Mouse (Mus musculus) C2C12 (cell line): ENCODE data around the gene Sf3b2.

Experiments used
- CEBPB ChIP-seq: IDR thresholded peaks from one replicate; pipeline ENCODE4 v1.6.1; 2011; ENCODE audit warnings: low read depth, mild to moderate bottlenecking, control low read depth, moderate library complexity
- CTCF ChIP-seq: IDR thresholded peaks from one replicate; pipeline ENCODE4 v1.5.1; 2011; ENCODE audit not compliant: control insufficient read depth, insufficient read depth, insufficient read length
- MAX ChIP-seq: IDR thresholded peaks from one replicate; pipeline ENCODE4 v1.6.1; 2011; ENCODE audit warnings: mild to moderate bottlenecking, control low read depth

DNA sequence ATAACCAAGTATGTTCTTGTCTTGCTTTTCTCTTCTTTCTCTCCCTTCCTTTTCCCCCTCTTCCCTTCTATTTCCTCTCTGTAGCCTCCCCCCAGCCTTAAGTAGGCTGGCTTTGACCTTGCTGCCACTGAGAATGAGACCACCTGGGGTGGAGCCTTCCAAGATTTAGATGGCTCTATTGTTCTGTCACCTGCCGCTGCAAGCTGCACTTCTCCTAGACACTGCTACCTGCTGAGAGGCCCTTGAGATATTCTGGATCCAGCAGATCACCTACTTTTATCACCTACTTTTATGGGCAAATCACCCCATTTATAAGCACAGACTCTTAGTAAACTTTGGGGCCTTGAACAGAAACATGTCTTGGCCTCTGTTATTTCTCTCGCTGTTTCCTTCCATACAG is 70.6 kb downstream of the Sf3b2 start:
- TF ChIP-seq CEBPB, result no peak
- TF ChIP-seq CTCF, result no peak
- no peak for TF ChIP-seq MAX
